Mouse (Mus musculus): ENCODE results near the gene Akr1b7. TPM values are rescaled to one million over a fixed set of nuclear protein-coding genes. Genes with fewer than 3 reads are reported as not detected.

Gene Akr1b7
- polyA plus RNA-seq (2012; rRNA removed; ENCODE audit: low replicate concordance), result not detected in 2 replicates

DNA sequence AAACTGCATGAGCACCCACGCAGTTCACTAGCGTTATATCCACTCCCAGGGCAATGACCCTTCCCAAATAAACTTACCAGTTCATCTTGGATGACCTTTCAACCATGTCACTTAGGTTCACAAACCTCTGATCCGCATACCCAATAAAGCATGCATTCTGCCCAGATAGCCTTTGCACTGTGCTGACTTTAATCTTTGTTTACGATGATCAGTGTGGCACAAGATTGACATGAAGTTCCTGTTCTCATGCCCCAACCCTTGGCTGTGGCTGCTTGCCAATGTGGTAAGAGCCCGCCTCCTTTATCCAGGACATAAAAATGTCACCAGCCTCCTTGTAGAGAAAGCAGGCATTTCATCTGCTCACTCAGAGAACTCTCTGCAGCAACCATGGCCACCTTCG is at the start of gene Akr1b7:
Gene Akr1b7 (plus strand): TSS at position 312 of the 400 bp plus-strand sequence.

DNA sequence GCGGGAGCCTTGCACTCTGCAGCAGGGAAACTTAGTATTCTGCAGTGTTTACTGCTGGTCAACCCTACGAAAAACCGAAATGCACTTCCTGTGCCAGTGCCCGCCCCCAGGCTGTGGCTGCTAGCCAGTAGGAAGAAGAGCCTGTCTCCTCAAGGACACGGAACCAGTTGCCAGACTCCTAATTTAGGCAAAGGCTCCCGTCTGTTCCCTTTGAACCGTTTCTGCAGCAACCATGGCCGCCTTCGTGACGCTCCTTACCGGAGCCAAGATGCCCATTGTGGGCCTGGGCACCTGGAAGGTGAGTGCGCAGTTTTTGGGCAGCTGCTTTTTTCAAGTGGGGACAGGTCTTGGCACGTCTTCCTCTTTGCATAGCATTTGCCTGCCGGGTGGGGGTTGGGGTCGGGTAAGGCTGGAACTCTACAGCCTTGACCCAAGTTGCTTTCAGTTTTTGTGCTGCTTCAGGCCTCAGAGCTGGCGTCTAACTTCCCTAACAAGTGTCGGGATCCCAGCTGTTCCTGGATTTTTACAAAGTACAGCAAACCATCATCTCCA is 27.9 kb upstream of the Akr1b7 start, which contains the start of gene Akr1b10:
Gene Akr1b10 (plus strand): TSS at position 109 of the 552 bp plus-strand sequence.

Other genes starting within 250 kb of the Akr1b7 start
- gene Slc35b4, start 235.2 kb upstream of the Akr1b7 start, polyA plus RNA-seq (2012; rRNA removed; ENCODE audit: low replicate concordance), result 21.4 and 56.9 TPM in 2 replicates
- 187 and 393 TPM in 2 replicates for gene Akr1b3, start 94.9 kb upstream of the Akr1b7 start, polyA plus RNA-seq (2012; rRNA removed; ENCODE audit: low replicate concordance)
- 8.1 and 16.6 TPM in 2 replicates for gene Akr1b8, start 58.2 kb upstream of the Akr1b7 start, polyA plus RNA-seq (2012; rRNA removed; ENCODE audit: low replicate concordance)
- 14.5 and 39.1 TPM in 2 replicates for gene Akr1b10, start 28.1 kb upstream of the Akr1b7 start, polyA plus RNA-seq (2012; rRNA removed; ENCODE audit: low replicate concordance)
- 3.3 and 16.3 TPM in 2 replicates for gene Bpgm, start 63.9 kb downstream of the Akr1b7 start, polyA plus RNA-seq (2012; rRNA removed; ENCODE audit: low replicate concordance)
- 14.2 and 26.0 TPM in 2 replicates for gene Cald1, start 186.2 kb downstream of the Akr1b7 start, polyA plus RNA-seq (2012; rRNA removed; ENCODE audit: low replicate concordance)

All from mammary gland, adult 2 months (tissue).